Mouse (Mus musculus): ENCODE measurements around the gene Cd3eap. TPM values are rescaled to one million over a fixed set of nuclear protein-coding genes. Genes with fewer than 3 reads are reported as not detected.

Cd3eap gene
- 29.9 and 31.8 TPM in 2 replicates for polyA plus RNA-seq (2015; fragmentation: Nextera tagmentation; extraction: Ambion mirVana)

DNA sequence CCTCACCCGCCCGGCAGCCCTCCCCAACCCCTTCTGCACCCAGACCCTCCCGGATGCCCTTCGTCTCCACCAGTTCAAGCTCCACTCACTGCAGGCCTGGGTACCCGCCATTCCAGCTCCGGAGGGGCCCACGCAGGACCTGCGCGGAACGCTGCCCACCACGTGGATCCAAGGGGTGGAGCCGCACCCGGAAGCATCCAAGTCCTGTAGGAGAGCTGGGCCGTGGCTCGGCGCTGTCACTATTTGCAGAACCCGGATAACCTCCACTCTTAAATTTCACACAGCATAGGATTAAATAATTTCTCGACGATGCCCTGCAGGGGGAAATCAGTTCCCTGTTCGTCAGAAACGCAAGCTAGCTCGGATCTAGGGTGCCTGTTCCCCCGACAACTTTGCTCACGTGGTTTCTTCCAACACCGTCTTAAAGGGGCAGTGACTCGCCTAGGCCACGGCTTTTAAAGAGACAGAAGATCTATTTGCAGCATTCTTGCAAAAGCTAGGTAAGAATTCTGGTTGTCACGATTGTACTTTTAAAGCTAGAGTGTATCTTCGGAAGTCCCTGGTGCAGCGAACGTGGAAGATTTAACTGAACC, at the start of gene Cd3eap, which contains the start of gene Ppp1r13l:
Gene Cd3eap (minus strand): TSS at position 185 of the 593 bp plus-strand sequence.
Gene Ppp1r13l (plus strand): TSS at position 451 of the 593 bp plus-strand sequence.
- Histone ChIP-seq H3K27me3 (peaks cover 10% of the 10 kb centered on the region), H3K9me3 (no peaks in the 10 kb centered on the region), H3K4me3 (peak within 1 kb of the TSS; percentile 71), H3K9ac (peak within 1 kb of the TSS; percentile 74), H3K27ac (peak within 1 kb of the TSS; percentile 52; the same call in 1 of the 2 replicates), H3K4me2 (replicated peaks) (peak within 1 kb of the TSS; percentile 97), H3K4me1 (peaks cover 35% of the 10 kb centered on the region), H3K36me3 (peaks cover 34% of the 10 kb centered on the region)
- peak; percentile 75 for ATAC-seq (ENCODE audit: low FRiP score, low read depth)
- under 1% methylated on average over 31 of the region's 31 CpGs for WGBS

DNA sequence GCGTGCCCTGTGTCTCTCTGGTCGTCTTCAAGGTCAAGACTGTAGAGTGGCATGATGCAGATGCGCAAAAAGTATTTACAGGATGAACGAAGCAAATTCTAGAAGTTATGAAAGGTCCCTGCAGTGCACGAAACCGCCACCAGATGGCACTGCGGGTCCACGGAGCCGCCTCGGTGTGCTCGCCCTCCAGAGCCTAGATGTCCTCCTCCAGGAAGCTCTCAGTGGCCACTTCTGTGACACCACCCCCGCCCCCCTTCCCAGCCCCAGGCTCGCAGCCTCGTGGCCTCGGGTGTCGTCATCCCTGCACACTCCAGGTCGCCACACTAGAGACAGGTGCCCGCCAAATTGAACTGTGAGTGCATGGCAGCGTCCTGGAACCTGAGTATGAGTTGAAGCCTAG, 46.1 kb upstream of the Cd3eap start:
- Histone ChIP-seq H3K36me3 (no peaks in the 10 kb centered on the region), H3K27ac (no peak overlapping the region), H3K9ac (no peak overlapping the region), H3K4me2 (replicated peaks) (peak overlapping the region; percentile 48), H3K9me3 (peaks cover 9% of the 10 kb centered on the region; the same call in 1 of the 2 replicates), H3K27me3 (peaks cover 55% of the 10 kb centered on the region), H3K4me1 (peaks cover 18% of the 10 kb centered on the region), H3K4me3 (0 out of 2 replicates have a peak overlapping the region, but pooled peaks have one; percentile 13)
- ATAC-seq (ENCODE audit: low FRiP score, low read depth) = peak; percentile 30; the same call in 1 of the 2 replicates
- 3% methylated on average over 19 of the region's 19 CpGs for WGBS

DNA sequence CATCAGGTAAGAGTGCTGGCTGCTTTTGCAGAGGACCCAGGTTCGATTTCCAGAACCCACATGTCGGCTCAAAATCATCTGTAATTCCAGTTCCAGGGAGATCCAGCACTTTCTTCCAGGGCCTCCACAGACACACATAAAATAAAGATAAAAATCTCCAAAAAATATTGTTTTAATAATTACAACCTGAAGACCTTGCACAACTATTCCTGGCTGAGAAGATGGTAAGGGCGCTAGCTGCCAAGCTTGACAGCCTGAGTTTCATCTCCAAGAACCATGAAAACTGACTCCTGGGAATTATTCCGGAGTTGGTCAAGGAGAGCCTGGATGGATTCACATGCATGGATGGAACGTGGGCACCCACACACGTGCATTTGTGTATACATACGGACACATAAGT, 45.2 kb upstream of the Cd3eap start, which contains the start of gene Ckm:
Gene Ckm (plus strand): TSS at position 301 of the 400 bp plus-strand sequence.
- peak within 1 kb of the TSS; percentile 71 for H3K9ac ChIP-seq
- peaks cover 9% of the 10 kb centered on the region; the same call in 1 of the 2 replicates for H3K9me3 ChIP-seq
- ATAC-seq (ENCODE audit: low FRiP score, low read depth) = no peak
- peaks cover 63% of the 10 kb centered on the region for H3K27me3 ChIP-seq
- 51% methylated on average over 7 of the region's 7 CpGs for WGBS
- peaks cover 18% of the 10 kb centered on the region for H3K4me1 ChIP-seq
- no peak within 1 kb of the TSS for H3K27ac ChIP-seq
- peak within 1 kb of the TSS; percentile 98 for H3K4me2 ChIP-seq (replicated peaks)
- H3K36me3 ChIP-seq = no peaks in the 10 kb centered on the region
- H3K4me3 ChIP-seq = peak within 1 kb of the TSS; percentile 65

DNA sequence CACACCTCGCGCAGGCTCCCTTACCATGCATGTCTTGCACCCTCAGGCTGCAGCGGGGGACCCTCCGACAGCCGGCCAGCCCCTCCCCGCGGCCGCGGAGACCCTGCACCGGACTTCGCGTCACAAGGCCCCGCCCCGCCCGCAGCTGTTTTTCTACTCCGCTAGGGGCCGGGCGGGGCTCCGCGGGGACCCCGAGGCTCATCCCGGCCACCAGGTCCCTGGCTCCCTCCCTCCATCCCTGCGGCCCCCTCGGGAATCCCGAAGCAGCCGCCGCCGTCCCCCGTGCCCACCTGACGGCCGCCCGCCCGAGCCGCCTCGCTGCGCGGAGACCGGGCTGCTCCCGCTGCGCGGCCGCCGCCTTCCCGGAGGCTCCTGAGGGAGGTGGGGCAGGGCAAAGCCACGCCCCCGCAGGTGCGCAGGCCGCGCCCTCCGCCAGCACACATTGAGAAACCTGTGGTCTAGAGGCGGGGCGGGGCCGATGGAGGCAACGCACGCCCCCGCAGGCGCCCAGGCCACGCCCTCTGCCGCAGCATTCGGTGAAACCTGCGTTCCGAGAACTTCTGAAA, 44.5 kb upstream of the Cd3eap start, which contains the start of gene Klc3:
Gene Klc3 (minus strand): TSS at position 374 of the 566 bp plus-strand sequence.
- Histone ChIP-seq H3K27ac (no peak within 1 kb of the TSS), H3K36me3 (no peaks in the 10 kb centered on the region), H3K4me1 (peaks cover 22% of the 10 kb centered on the region), H3K4me2 (replicated peaks) (peak within 1 kb of the TSS; percentile 98), H3K27me3 (peaks cover 69% of the 10 kb centered on the region), H3K9me3 (peaks cover 9% of the 10 kb centered on the region; the same call in 1 of the 2 replicates), H3K9ac (peak within 1 kb of the TSS; percentile 71), H3K4me3 (peak within 1 kb of the TSS; percentile 65)
- WGBS = under 1% methylated on average over 62 of the region's 62 CpGs
- peak; percentile 58; the same call in 1 of the 2 replicates for ATAC-seq (ENCODE audit: low FRiP score, low read depth)

DNA sequence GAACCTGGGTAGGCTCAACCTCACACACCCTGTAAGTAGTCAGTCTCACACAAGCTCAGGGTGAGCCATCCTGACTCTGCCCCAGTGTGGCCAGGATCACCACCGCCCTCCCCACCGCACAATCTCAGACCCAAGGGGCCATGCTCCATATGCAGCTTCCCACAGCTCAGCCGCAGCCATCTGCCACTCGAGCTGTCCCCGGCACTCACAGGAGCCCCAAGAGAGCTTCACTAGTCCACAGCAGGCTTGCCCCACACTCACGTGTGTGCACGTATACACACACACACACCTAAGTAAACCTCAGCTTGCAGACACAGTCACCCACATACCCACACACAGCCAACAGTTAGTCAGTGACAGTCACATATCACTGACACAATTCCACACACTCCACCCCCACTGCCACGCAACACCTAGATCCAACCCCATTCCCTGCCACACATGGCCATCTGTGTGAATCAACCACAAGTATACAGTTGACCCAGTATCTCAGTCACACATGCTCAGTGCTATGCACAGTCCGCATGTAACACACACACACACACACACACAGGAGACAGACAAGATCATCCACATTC, 43.3 kb upstream of the Cd3eap start:
- Histone ChIP-seq H3K36me3 (no peaks in the 10 kb centered on the region), H3K27me3 (peaks cover 70% of the 10 kb centered on the region), H3K9ac (no peak overlapping the region), H3K4me2 (replicated peaks) (no peak overlapping the region), H3K4me1 (peaks cover 22% of the 10 kb centered on the region), H3K9me3 (peaks cover 9% of the 10 kb centered on the region; the same call in 1 of the 2 replicates), H3K4me3 (no peak overlapping the region), H3K27ac (no peak overlapping the region)
- 84% methylated on average over 9 of the region's 9 CpGs for WGBS
- ATAC-seq (ENCODE audit: low FRiP score, low read depth) = no peak

DNA sequence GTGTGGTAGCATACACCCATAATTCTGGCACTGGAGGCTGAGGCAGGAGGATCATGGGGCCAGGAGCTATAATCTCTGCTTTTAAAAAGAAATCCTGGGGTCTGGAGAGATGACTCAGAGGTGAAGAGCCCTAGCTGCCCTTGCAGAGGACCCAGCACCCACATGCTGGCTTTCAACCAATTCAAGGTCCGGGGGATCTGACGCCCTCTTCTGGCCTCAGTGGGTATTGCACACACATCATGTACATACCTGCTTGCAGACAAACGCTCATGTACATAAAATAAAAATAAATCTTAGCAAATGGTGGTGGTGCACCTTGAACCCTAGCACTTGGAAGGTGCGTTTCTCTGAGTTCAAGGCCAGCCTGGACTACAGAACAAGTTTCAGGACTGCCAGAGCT, 41.7 kb upstream of the Cd3eap start:
- no peak overlapping the region for H3K27ac ChIP-seq
- peaks cover 22% of the 10 kb centered on the region for H3K4me1 ChIP-seq
- no peak for ATAC-seq (ENCODE audit: low FRiP score, low read depth)
- peaks cover 2% of the 10 kb centered on the region; the same call in 1 of the 2 replicates for H3K36me3 ChIP-seq
- no peak overlapping the region for H3K9ac ChIP-seq
- no peak overlapping the region for H3K4me2 ChIP-seq (replicated peaks)
- no peak overlapping the region for H3K4me3 ChIP-seq
- H3K9me3 ChIP-seq = peaks cover 9% of the 10 kb centered on the region; the same call in 1 of the 2 replicates
- WGBS = 77% methylated on average over 4 of the region's 4 CpGs
- H3K27me3 ChIP-seq = peaks cover 66% of the 10 kb centered on the region

DNA sequence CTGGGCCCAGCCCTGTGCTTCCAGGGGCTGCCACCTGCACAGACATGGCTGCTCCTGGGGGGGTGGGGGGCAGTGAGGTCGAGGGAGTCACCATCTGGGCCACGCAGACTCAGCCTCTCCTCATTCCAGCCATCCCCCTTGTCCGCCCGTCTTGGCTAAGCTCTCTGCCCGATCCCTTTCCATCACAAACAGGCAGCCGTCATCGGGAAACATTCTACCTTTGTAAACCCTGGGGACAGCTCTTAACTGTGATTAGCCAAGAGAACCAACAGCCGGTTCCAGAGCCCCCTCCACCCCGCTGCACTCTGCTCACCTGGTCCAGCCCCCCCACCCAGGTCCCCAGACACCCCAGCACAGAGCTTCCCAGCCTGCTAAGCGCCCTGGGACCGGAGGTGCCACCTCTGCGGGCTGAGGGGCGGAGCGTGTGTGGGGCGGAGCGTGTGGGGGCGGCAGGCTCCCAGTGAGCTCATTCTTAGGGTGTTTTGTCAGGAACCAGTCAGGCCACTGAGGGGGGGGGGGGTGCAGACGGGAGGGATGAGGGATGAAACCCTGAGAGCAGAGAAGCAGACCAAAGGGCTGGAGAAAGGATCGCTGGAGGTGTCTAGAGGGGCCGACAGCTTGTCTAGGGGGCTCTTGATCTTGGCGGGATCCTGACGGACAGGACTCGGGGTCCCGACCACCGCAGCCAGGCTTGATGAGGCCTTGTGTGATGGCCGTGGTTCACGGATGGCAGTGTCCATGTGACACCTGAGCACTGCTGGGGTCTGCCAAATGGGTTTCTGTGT, 40.4 kb upstream of the Cd3eap start:
- H3K36me3 ChIP-seq = peaks cover 14% of the 10 kb centered on the region
- 2% methylated on average over 27 of the region's 27 CpGs for WGBS
- H3K27me3 ChIP-seq = peaks cover 58% of the 10 kb centered on the region
- H3K27ac ChIP-seq = no peak overlapping the region
- peak overlapping the region; percentile 51 for H3K9ac ChIP-seq
- peak overlapping the region; percentile 38 for H3K4me3 ChIP-seq
- peaks cover 9% of the 10 kb centered on the region; the same call in 1 of the 2 replicates for H3K9me3 ChIP-seq
- no peak for ATAC-seq (ENCODE audit: low FRiP score, low read depth)
- H3K4me1 ChIP-seq = peaks cover 22% of the 10 kb centered on the region
- peak overlapping the region; percentile 64 for H3K4me2 ChIP-seq (replicated peaks)

DNA sequence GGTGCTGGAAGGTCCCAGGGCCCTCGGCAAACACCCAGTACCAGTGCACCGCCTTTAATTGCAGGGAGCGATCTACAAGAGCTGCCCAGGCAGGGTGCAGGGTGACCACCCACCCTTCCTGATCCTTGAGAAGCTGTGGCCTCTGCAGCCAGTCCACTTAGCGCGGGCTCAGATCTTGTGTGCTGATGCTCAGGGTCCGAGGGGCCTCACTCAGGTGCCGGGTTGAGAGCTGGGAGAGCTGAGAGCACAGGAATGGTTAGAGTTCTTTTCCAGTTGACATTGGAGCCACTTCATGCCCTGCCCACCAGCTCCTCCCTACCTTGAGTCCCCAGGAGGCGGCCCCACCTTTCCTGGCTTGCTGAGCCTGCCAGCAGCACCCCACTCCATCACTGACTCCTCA, 35.2 kb upstream of the Cd3eap start:
- H3K4me2 ChIP-seq (replicated peaks) = no peak overlapping the region
- H3K4me1 ChIP-seq = peaks cover 6% of the 10 kb centered on the region
- H3K9ac ChIP-seq = no peak overlapping the region
- H3K9me3 ChIP-seq = no peaks in the 10 kb centered on the region
- ATAC-seq (ENCODE audit: low FRiP score, low read depth) = no peak
- peaks cover 66% of the 10 kb centered on the region for H3K36me3 ChIP-seq
- H3K27me3 ChIP-seq = peaks cover 8% of the 10 kb centered on the region
- no peak overlapping the region for H3K27ac ChIP-seq
- H3K4me3 ChIP-seq = no peak overlapping the region
- WGBS = 87% methylated on average over 8 of the region's 8 CpGs

DNA sequence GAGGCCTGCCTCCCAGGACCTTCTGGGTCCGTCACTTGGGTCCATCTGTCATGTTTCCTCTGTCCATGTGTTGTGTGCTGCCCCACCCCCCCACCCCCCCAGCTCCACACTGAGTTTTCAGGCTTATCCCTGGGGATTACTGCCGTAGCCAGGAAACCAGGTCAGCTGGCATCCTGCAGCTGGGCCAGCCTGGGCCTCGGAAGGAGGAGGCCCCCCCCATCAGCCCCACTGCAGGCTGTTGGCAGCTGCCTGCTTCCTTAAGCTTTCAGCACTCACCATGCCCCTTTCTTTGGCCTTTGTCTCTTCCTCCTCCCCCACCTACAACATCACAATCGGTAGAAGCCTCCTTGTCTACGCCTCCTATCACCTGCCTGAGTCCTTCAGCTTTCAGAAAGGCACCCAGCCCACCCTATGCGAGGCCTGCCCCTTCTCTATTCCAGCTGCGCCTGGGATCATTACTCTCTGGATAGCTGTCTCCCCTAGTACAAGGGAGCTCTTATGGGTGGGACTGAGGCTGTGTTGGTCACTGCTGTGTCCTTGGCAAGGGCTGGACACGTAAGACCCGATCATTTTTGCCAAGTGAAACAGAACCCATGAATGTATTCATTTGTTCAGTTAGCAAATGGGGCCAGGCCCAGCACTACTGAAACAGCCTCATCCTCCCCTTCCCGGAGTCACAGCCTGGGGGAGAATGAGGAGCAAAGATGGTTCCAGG, 29.6 kb upstream of the Cd3eap start:
- ATAC-seq (ENCODE audit: low FRiP score, low read depth) = no peak

DNA sequence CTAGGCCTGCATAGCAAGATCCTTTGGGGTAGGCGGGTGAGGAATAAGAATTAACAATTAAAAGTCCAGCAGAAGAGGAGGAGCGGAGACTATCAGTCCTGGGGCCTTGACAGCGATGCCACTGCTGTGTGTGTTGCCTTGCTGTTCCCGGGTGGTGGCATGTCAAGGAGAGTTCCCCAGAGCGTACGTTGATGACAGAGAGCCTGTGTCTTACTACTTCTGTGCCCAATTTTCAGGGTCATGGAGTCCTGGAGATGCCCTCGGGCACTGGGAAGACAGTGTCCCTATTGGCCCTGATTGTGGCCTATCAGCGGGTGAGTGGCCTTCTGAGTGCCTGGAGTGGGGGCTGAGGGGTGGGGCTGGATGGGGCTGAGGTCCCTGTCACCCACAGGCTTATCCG, 24.4 kb upstream of the Cd3eap start:
- Histone ChIP-seq H3K4me1 (peaks cover 15% of the 10 kb centered on the region), H3K36me3 (peaks cover 53% of the 10 kb centered on the region), H3K9ac (no peak overlapping the region), H3K27ac (no peak overlapping the region), H3K4me2 (replicated peaks) (peak overlapping the region; percentile 91; the same call in 1 of the 2 replicates), H3K27me3 (no peaks in the 10 kb centered on the region), H3K9me3 (no peaks in the 10 kb centered on the region), H3K4me3 (no peak overlapping the region)
- ATAC-seq (ENCODE audit: low FRiP score, low read depth) = no peak
- WGBS = 89% methylated on average over 9 of the region's 9 CpGs

More for the DNA sequence above, 29.6 kb upstream of the Cd3eap start:
- H3K36me3 ChIP-seq = peaks cover 98% of the 10 kb centered on the region
- H3K4me1 ChIP-seq = peaks cover under 1% of the 10 kb centered on the region; the same call in 1 of the 2 replicates
- no peak overlapping the region for H3K27ac ChIP-seq
- no peak overlapping the region for H3K4me3 ChIP-seq
- no peaks in the 10 kb centered on the region for H3K9me3 ChIP-seq
- no peaks in the 10 kb centered on the region for H3K27me3 ChIP-seq
- no peak overlapping the region for H3K9ac ChIP-seq
- 70% methylated on average over 10 of the region's 10 CpGs for WGBS
- no peak overlapping the region for H3K4me2 ChIP-seq (replicated peaks)

DNA sequence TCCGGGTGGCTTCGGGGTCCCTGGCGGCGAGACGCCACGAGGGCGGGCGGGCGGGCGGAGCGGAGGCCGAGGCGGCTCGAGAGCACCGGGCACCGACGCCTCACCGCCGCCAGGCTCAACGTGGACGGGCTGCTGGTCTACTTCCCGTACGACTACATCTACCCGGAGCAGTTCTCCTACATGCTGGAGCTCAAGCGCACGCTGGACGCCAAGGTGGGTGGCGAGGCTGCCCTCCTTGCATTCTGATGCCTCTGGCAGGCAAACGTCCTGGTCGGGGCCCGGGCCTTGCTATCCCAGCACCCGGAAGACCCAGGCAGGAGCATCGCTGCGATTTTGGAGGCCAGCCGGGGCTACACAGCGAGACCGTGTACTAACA, 22.9 kb upstream of the Cd3eap start:
- Histone ChIP-seq H3K36me3 (peaks cover 50% of the 10 kb centered on the region), H3K27ac (no peak overlapping the region), H3K4me2 (replicated peaks) (peak overlapping the region; percentile 91), H3K9me3 (no peaks in the 10 kb centered on the region), H3K27me3 (no peaks in the 10 kb centered on the region), H3K4me3 (peak overlapping the region; percentile 95), H3K9ac (peak overlapping the region; percentile 88), H3K4me1 (peaks cover 15% of the 10 kb centered on the region)
- under 1% methylated on average over 35 of the region's 37 CpGs for WGBS
- peak; percentile 52; the same call in 1 of the 2 replicates for ATAC-seq (ENCODE audit: low FRiP score, low read depth)

Data from limb, embryonic 13.5 days (tissue).